20 mouse cellular contexts compared by ENCODE assay signal in the genomic region with DNA sequence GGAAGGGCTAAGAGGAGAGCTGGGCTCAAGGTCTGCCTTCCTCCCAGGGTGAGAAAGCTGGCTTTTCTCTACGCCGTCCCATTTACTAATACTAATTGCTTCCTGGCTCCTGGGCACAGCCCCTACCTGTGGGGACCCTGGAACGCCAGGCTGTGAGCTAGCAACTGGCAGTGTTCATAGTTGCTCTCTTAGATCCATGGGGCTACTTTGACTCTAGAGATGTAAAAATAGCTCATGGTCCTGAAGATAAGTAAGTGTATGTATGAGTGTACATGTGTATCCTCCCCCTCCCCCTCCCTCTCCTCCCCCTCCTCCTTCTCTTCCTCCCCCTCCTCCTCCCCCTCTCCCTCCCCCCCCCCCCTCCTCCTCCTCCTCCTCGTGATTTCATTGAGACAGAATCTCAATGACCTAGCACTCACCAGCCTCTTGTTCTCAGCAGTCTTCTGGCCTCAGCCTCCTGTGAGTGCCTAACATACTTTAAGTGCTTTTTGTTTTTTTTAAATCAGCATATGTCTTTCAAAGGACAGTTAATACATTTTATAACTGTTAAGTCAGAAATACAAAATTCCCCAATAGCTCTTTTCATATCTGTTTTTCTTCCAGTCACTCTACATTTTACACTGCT.
A peak's percentile ranks its signal among the peaks of the same experiment; 100 is the strongest.
DNase-seq lines count a peak whose midpoint lies in the region; ATAC-seq and TF ChIP-seq lines count a peak whose summit lies in the region.
"Had no signal": no experiment of that assay in that cellular context is flagged by ENCODE, and none has a peak within 500 bp of the region (broad histone marks: within the 10 kb centered on the region; RNA-seq: fewer than 3 reads in every experiment).

No protein-coding gene starts in this region.

- WGBS in heart, embryonic 12.5 days: 16% methylated on average over 3 of the region's 4 CpGs
- 34% methylated on average over 3 of the region's 4 CpGs for WGBS in lung, embryonic 14.5 days

- peak overlapping the region; percentile 73 for H3K27ac ChIP-seq in heart, embryonic 12.5 days (ENCODE audit: poor library complexity, severe bottlenecking)
- H3K27ac ChIP-seq in lung, embryonic 14.5 days (ENCODE audit: low read depth): 0 out of 2 replicates have a peak overlapping the region, but pooled peaks have one; percentile 40
- H3K27ac ChIP-seq in embryonic fibroblast, embryonic 13.5 days (ENCODE audit: insufficient read depth, low read length): peak overlapping the region; percentile 94
- H3K27ac ChIP-seq: embryonic facial prominence, embryonic 13.5 days; hindbrain, embryonic 14.5 days; limb, embryonic 13.5 days; liver, embryonic 14.5 days; macrophage; midbrain, embryonic 12.5 days; neural tube, embryonic 13.5 days had no signal

- H3K9me3 ChIP-seq in heart, embryonic 12.5 days (replicated peaks): no peaks in the 10 kb centered on the region
- no peaks in the 10 kb centered on the region for H3K9me3 ChIP-seq in lung, embryonic 14.5 days (ENCODE audit: low read depth, low read length)
- H3K9me3 ChIP-seq: embryonic facial prominence, embryonic 13.5 days; limb, embryonic 13.5 days; midbrain, embryonic 12.5 days; neural tube, embryonic 13.5 days had no signal

- H3K4me2 ChIP-seq in heart, embryonic 12.5 days: peak overlapping the region; percentile 39
- H3K4me2 ChIP-seq in lung, embryonic 14.5 days: no peak overlapping the region
- H3K4me2 ChIP-seq: embryonic facial prominence, embryonic 13.5 days; hindbrain, embryonic 14.5 days; limb, embryonic 13.5 days; midbrain, embryonic 12.5 days; neural tube, embryonic 13.5 days had no signal

- peaks cover 26% of the 10 kb centered on the region for H3K4me1 ChIP-seq in heart, embryonic 12.5 days (replicated peaks)
- H3K4me1 ChIP-seq in lung, embryonic 14.5 days (ENCODE audit: insufficient read depth): 0 out of 2 replicates have a peak, but pooled peaks cover 4% of the 10 kb centered on the region
- peaks cover 29% of the 10 kb centered on the region for H3K4me1 ChIP-seq in embryonic fibroblast, embryonic 13.5 days (ENCODE audit: control insufficient read depth, insufficient read depth, low read length)
- H3K4me1 ChIP-seq: midbrain, embryonic 12.5 days had no signal

- no peak overlapping the region for H3K9ac ChIP-seq in heart, embryonic 12.5 days
- H3K9ac ChIP-seq in lung, embryonic 14.5 days: no peak overlapping the region
- H3K9ac ChIP-seq: embryonic facial prominence, embryonic 13.5 days; hindbrain, embryonic 14.5 days; limb, embryonic 13.5 days; liver, embryonic 14.5 days; midbrain, embryonic 12.5 days; neural tube, embryonic 13.5 days had no signal

- H3K4me3 ChIP-seq in heart, embryonic 12.5 days: no peak overlapping the region
- H3K4me3 ChIP-seq in lung, embryonic 14.5 days (ENCODE audit: low read depth, low read length): no peak overlapping the region
- no peak overlapping the region for H3K4me3 ChIP-seq in embryonic fibroblast, embryonic 13.5 days (ENCODE audit: insufficient read depth, low read length)
- H3K4me3 ChIP-seq: embryonic facial prominence, embryonic 13.5 days; limb, embryonic 13.5 days; midbrain, embryonic 12.5 days; neural tube, embryonic 13.5 days had no signal

- intact Hi-C loops in heart, postnatal 25 days (cut with DNase I): no loop called here

- H3K27me3 ChIP-seq in heart, embryonic 12.5 days (replicated peaks): no peaks in the 10 kb centered on the region
- H3K27me3 ChIP-seq in lung, embryonic 14.5 days (ENCODE audit: insufficient read depth, low read length): no peaks in the 10 kb centered on the region
- H3K27me3 ChIP-seq: embryonic facial prominence, embryonic 13.5 days; limb, embryonic 13.5 days; midbrain, embryonic 12.5 days; neural tube, embryonic 13.5 days; Patski had no signal

- peak; percentile 81 for ATAC-seq in heart, embryonic 12.5 days (ENCODE audit: insufficient number of reproducible peaks, low FRiP score)
- ATAC-seq in lung, embryonic 14.5 days (ENCODE audit: insufficient read depth): peak; percentile 29; the same call in 1 of the 2 replicates

- no peak for TF ChIP-seq POLR2A in embryonic fibroblast, embryonic 13.5 days (IDR thresholded peaks at IDR 0.05; ENCODE audit: low read depth, low read length)

- no peaks in the 10 kb centered on the region for H3K36me3 ChIP-seq in heart, embryonic 12.5 days
- H3K36me3 ChIP-seq in lung, embryonic 14.5 days (ENCODE audit: insufficient read depth): no peaks in the 10 kb centered on the region
- H3K36me3 ChIP-seq: embryonic facial prominence, embryonic 13.5 days; limb, embryonic 13.5 days; midbrain, embryonic 12.5 days; neural tube, embryonic 13.5 days had no signal

- TF ChIP-seq CTCF in lung, embryonic 14.5 days (IDR thresholded peaks at IDR 0.05; ENCODE audit: low read depth): no peak
- TF ChIP-seq CTCF in embryonic fibroblast, embryonic 13.5 days (IDR thresholded peaks at IDR 0.05; ENCODE audit: borderline replicate concordance, insufficient read depth, low read length): no peak

- peak; percentile 7 for DNase-seq in embryo, embryonic 9.5 days (ENCODE audit: extremely low spot score)
- DNase-seq in embryo, embryonic 10.5 days (ENCODE audit: low spot score): no peak
- no peak for DNase-seq in heart, postnatal 25 days (ENCODE audit: low spot score)
- no peak for DNase-seq in lung, embryonic 14.5 days
- no peak for DNase-seq in lung, postnatal 14 days
- DNase-seq in Muller cell, postnatal 12 days (ENCODE audit: inconsistent ontology term): no peak
- DNase-seq: adrenal gland, adult 8-10 months; cerebellum, adult 8-10 months; right cerebral cortex, adult 18-20 months; thymus, adult 2 months had no signal

Comparison
In these comparisons a context has a peak if more than half of its experiments do, and no peak if none do; other contexts are left out.
1. H3K27ac ChIP-seq: peak in every context shown above with its lines; median percentile 94 in embryonic fibroblast, embryonic 13.5 days; 73 in heart, embryonic 12.5 days; 40 in lung, embryonic 14.5 days.